Mouse (Mus musculus) ES-Bruce4 (cell line): Measurements from ENCODE around the gene Tbx5. TPM values are rescaled to one million over a fixed set of nuclear protein-coding genes. Genes with fewer than 3 reads are reported as not detected.

Source experiments
- H3K27ac ChIP-seq: 2 replicates; pipeline ENCODE4 v1.5.1; 2012; ENCODE audit warnings: low read length, inconsistent platforms; ENCODE audit not compliant: insufficient read depth
- H3K27me3 ChIP-seq: 2 replicates; pipeline ENCODE4 v1.6.1; 2012; ENCODE audit warnings: mild to moderate bottlenecking, low read length, inconsistent platforms; ENCODE audit not compliant: control insufficient read depth, poor library complexity, insufficient read depth, severe bottlenecking
- H3K36me3 ChIP-seq: 2 replicates; pipeline ENCODE4 v1.6.1; 2012; ENCODE audit warnings: inconsistent platforms, mild to moderate bottlenecking, low read length, moderate library complexity; ENCODE audit not compliant: control insufficient read depth, poor library complexity, insufficient read depth, severe bottlenecking
- H3K4me1 ChIP-seq: one replicate; pipeline ENCODE4 v1.8.1; 2011; ENCODE audit warnings: low read length; ENCODE audit not compliant: control insufficient read depth, insufficient read depth
- H3K4me3 ChIP-seq: 2 replicates; pipeline ENCODE4 v1.5.1; 2011; ENCODE audit warnings: low read depth, mild to moderate bottlenecking, low read length
- H3K9ac ChIP-seq: 2 replicates; pipeline ENCODE4 v1.6.1; 2012; ENCODE audit warnings: low read depth, mild to moderate bottlenecking, inconsistent platforms; ENCODE audit not compliant: poor library complexity, severe bottlenecking
- H3K9me3 ChIP-seq: replicated peaks from 2 replicates; pipeline ENCODE4 v1.6.1; 2012; ENCODE audit warnings: mild to moderate bottlenecking, low read length, inconsistent platforms; ENCODE audit not compliant: control insufficient read depth, poor library complexity, insufficient read depth, severe bottlenecking
- CTCF ChIP-seq: IDR thresholded peaks from one replicate; pipeline ENCODE4 v1.8.1; 2011; ENCODE audit warnings: low read depth, low read length
- EP300 ChIP-seq: IDR thresholded peaks from 2 replicates; pipeline ENCODE4 v1.6.1; 2011; ENCODE audit warnings: low read depth, low read length; ENCODE audit not compliant: insufficient read depth
- POLR2A ChIP-seq: IDR thresholded peaks from one replicate; pipeline ENCODE4 v1.8.1; 2011; ENCODE audit warnings: low read length; ENCODE audit not compliant: insufficient read depth
- polyA plus RNA-seq: library from polyadenylated mRNA; stranded (reverse); fragments of >200 nt; gene quantifications from 2 replicates; pipeline ENCODE4 v1.2.4, GENCODE M21; 2011; ENCODE audit warnings: low read depth; ENCODE audit not compliant: missing spikeins, insufficient read depth, insufficient read length

The Tbx5 gene
- polyA plus RNA-seq, 1 experiment = not detected

DNA sequence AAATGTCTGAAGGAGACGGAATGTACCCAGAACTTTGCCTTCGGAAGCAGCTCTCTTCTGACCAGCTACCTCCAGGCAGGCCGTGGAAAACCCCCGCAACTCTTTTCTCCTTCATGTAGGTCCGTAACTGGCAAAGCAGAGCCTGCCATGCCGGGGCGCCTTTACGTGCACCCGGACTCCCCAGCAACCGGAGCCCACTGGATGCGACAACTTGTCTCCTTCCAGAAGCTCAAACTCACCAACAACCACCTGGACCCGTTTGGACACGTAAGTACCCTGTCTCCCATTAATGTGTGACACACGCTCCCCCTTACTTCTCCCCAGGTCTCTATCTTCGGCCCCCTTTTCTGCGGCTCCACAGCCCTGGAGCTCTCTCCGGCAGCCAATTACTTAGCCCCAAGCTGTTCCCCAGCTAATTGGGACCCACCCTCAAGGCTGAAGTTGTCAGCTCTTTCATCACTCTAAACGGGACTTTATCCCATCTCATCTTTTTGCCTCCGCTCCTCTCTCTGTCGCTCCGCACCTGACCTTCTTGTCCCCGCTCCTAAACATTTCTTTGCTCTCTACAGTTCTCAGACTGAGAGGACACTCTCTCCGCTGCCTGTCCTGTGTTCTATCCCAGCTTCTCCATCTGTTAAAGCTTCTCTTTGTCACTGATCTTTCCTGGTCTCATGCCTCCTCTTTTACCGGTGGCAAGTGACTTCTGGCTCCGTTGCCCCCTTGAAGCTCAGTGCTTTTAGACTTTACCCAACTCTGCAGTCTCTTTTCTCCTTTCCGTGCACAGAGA, 9.4 kb downstream of the Tbx5 start:
- Histone ChIP-seq H3K9ac (no peak overlapping the region), H3K4me3 (no peak overlapping the region), H3K27me3 (peaks cover 3% of the 10 kb centered on the region), H3K27ac (no peak overlapping the region), H3K4me1 (no peaks in the 10 kb centered on the region), H3K36me3 (no peaks in the 10 kb centered on the region), H3K9me3 (no peaks in the 10 kb centered on the region)
- TF ChIP-seq CTCF = no peak

DNA sequence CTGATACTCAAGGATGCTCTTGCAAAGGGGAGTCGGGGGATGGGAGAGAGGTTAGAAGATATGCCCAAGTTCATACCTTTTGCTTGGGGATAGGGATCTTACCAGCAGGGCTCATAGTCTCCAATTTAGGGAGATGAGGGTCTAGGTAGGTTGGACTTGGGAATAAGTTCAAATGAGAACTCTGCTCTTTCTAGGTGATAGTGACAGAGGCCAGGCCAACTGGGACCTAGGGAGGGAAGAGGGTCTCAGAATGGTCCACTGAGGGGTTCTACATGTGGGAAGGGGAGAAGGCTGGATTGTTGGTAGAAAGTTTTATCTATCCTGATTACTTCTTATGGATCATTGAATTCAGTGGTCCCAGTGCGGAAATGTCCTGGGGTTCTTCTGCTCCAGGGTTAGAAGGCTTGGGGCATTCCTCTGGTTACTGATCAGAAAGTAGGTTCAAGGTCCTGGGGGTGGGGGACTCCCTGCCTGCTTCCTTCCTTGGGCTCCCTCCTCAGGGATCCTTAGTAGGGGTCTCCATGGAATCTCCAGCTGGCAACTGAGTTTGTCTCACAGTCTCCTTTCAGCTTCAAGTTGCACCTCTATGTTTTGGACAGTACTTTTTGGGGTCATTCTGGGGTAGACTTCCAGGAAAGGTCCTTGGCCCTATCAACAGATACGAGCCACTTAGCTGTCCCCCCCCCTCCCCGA, 10.4 kb downstream of the Tbx5 start:
- Histone ChIP-seq H3K9me3 (no peaks in the 10 kb centered on the region), H3K27me3 (peaks cover 2% of the 10 kb centered on the region), H3K27ac (no peak overlapping the region), H3K4me3 (no peak overlapping the region), H3K36me3 (no peaks in the 10 kb centered on the region), H3K9ac (no peak overlapping the region), H3K4me1 (no peaks in the 10 kb centered on the region)
- TF ChIP-seq EP300 = no peak
- TF ChIP-seq CTCF = no peak
- TF ChIP-seq POLR2A = no peak

DNA sequence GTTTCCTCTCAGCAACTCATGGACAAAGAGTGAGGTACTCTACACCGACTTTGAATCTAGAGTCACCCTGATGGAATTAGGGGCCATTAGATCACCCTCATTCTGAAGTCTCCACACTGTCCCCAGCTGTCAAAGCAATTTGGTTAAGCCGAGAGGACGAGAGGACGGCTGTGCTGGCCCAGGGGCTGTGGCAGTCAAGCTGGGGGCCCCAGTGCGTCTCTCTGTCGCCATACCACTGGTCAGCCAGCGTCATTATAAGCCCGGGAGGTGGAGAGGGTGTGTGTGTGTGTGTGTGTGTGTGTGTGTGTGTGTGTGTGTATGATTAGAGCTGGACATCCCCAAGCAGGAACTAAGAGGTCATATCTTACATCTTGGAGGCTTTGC, 10.9 kb downstream of the Tbx5 start:
- TF ChIP-seq EP300 = no peak
- no peak overlapping the region for H3K27ac ChIP-seq
- H3K9ac ChIP-seq = no peak overlapping the region
- no peaks in the 10 kb centered on the region for H3K9me3 ChIP-seq
- H3K27me3 ChIP-seq = peaks cover 2% of the 10 kb centered on the region
- H3K36me3 ChIP-seq = no peaks in the 10 kb centered on the region
- H3K4me1 ChIP-seq = no peaks in the 10 kb centered on the region
- no peak overlapping the region for H3K4me3 ChIP-seq

DNA sequence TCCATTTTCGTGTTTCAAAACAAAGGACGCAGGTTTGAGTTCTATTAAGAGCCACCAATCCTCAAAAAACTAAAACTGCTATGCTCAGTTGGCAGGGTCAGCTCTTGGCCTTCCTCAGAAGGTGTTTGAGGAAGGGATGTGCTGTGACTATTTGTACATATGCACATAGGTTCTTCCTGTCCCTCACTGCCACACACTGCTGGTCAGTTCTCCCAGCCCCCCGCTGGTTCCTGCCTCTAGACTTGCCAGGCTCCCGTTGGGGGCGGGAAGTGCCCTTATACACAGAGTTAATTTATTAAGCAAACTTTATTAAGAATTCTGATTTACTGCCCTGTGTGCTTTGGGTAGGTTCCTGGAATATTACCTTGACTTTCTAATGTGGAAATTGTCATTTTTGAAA, 11.9 kb downstream of the Tbx5 start:
- no peak overlapping the region for H3K4me3 ChIP-seq
- H3K36me3 ChIP-seq = no peaks in the 10 kb centered on the region
- H3K4me1 ChIP-seq = no peaks in the 10 kb centered on the region
- peaks cover 2% of the 10 kb centered on the region; the same call in 1 of the 2 replicates for H3K27me3 ChIP-seq
- no peaks in the 10 kb centered on the region for H3K9me3 ChIP-seq
- no peak overlapping the region for H3K9ac ChIP-seq
- H3K27ac ChIP-seq = no peak overlapping the region
- TF ChIP-seq POLR2A = no peak
- no peak for TF ChIP-seq EP300
- TF ChIP-seq CTCF = no peak

DNA sequence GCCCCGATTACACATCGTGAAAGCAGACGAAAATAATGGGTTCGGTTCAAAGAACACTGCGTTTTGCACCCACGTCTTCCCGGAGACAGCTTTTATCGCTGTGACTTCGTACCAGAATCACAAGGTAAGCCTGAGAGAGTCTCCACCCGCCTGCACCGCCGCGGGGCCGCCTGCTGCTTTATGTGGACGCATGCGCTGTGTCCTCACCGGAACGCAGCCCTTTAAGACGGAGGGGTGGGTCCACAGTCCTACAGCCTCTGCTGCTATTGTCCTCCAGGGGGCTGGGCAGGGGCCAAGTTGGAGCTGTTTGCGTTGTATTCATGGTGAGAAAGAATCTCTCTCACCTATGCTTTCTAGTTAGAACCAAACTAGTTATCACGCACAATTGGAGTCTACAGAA, 12.5 kb downstream of the Tbx5 start:
- no peaks in the 10 kb centered on the region for H3K9me3 ChIP-seq
- H3K4me1 ChIP-seq = no peaks in the 10 kb centered on the region
- peaks cover 2% of the 10 kb centered on the region; the same call in 1 of the 2 replicates for H3K27me3 ChIP-seq
- H3K27ac ChIP-seq = no peak overlapping the region
- no peak for TF ChIP-seq EP300
- no peak for TF ChIP-seq POLR2A
- no peak for TF ChIP-seq CTCF
- no peak overlapping the region for H3K9ac ChIP-seq
- H3K36me3 ChIP-seq = no peaks in the 10 kb centered on the region
- H3K4me3 ChIP-seq = no peak overlapping the region

DNA sequence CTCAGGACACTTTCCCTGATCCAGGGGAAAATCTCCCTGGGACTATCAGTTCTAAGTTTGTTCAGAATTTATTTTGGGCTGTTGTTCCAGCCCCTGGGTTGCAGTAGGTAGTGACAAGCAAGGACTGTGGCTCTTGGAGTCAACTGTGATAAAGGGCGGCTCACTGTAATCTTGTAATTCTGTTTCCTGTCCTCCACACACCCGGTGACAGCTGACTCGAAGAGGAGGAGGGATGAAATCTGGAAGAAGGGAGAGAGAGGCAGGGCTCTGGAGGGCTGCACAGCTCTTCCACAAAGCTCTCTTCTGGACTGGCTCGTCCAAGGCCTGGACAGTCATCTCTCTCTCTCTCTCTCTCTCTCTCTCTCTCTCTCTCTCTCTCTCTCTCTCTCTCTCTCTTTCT, 24.6 kb downstream of the Tbx5 start:
- TF ChIP-seq CTCF = no peak
- no peak for TF ChIP-seq POLR2A
- no peak for TF ChIP-seq EP300
- H3K36me3 ChIP-seq = no peaks in the 10 kb centered on the region
- no peak overlapping the region for H3K4me3 ChIP-seq
- H3K9me3 ChIP-seq = no peaks in the 10 kb centered on the region
- H3K9ac ChIP-seq = no peak overlapping the region
- H3K27me3 ChIP-seq = no peaks in the 10 kb centered on the region
- no peak overlapping the region for H3K27ac ChIP-seq
- H3K4me1 ChIP-seq = no peaks in the 10 kb centered on the region
